Mouse (Mus musculus): ENCODE measurements around the gene Igf2bp3.
A peak's percentile ranks its signal among the peaks of the same experiment; 100 is the strongest.
"Not testable (repeated sequence)": the region's sequence is repeated elsewhere in the genome, so short reads cannot be mapped to it uniquely, and the experiment has no call there.

Igf2bp3 gene

DNA sequence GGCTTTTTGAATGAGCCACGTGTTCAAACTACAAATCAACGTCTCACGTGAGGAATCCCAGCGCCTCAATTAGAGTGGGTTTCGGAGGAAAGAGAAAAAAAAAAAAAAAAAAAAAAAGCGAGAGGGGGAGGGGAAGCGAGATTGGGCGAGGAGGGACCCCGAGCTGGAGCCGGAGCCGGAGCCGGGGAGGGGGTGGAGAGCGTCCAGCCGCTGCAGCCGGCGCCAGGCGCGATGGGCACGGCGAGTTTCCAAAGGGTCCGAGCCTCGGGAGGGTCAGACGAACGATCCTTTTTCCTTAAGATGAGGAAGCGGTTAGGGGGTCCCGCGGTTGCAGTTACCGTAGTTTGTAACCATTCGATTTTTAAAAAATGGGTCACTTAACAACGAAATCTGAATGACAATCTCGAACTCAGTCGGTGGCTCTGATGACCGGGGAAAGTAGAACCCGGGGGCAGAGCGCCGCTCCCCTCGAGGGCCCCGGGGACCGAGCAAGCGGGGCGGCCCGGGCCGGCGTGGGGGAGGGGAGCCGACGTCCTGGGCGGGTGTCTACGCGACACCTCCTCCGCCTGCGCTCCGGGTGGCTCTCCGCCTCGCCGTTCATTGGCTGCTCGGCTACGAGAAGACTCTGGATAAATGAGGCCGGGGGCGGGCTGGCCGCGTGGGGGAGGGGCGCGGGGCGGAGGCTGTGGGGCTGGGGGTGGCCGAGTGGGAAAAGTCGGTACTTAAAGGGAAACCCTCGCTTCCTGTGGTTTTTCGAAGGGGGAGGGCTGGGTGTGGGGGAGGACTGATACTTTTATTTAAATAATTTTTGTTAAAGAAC lies at the start of gene Igf2bp3:
Gene Igf2bp3, minus strand, starts transcription at position 30 of the 820 bp plus-strand sequence.
- DNase-seq (ENCODE audit: low spot score): peak; percentile 93

DNA sequence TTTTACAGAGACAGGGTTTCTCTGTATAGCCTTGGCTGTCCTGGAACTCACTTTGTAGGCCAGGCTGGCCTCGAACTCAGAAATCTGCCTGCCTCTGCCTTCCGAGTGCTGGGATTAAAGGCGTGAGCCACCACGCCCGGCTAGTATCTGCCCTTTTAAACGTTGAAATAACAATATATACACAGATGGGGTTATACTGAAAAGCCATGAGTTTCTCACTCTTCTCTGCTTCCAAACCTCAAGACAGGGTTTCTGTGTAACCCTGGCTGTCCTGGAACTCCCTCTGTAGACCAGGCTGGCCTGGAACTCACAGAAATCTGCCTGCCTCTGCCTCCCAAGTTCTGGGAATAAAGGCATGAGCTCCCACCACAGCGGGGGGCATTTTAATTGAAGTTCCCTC lies 49.7 kb upstream of the Igf2bp3 start:
- DNase-seq (ENCODE audit: low spot score): not testable (repeated sequence)

GRCm38 (mm10) chr6:49263847-49264243 lies 49.1 kb upstream of the Igf2bp3 start, which contains the start of gene Tra2a:
Gene Tra2a (minus strand): TSS chr6:49264033.
- DNase-seq (ENCODE audit: low spot score): peak; percentile 98

- DNase-seq (ENCODE audit: low spot score): peak; percentile 67
These were observed 48.5 kb upstream of the Igf2bp3 start for GRCm38 (mm10) chr6:49263081-49263846.

- peak; percentile 49 for DNase-seq (ENCODE audit: low spot score)
These were observed 47.7 kb upstream of the Igf2bp3 start for GRCm38 (mm10) chr6:49262421-49262820.

DNA sequence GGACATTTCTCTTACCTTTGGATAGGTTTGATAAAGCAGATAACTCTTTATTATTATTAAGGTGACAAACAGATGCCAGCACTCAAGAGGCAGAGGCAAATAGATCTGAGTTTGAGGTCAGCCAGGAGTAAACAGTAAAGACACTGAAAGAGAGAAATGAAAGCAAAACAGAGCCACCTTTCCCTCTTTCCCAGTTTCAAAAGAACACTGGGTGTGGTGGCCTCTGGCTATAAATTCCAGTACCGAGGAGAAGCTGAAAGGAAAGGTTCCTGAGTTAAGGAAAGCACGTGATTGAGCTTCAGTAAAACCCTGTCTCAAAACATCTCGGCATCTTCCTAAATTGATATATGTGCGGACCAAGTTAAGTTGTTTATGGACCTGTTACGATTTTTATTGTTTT lies 45.0 kb upstream of the Igf2bp3 start:
- DNase-seq (ENCODE audit: low spot score): no peak

GRCm38 (mm10) chr6:49257880-49258279 lies 43.1 kb upstream of the Igf2bp3 start:
- DNase-seq (ENCODE audit: low spot score): no peak

DNA sequence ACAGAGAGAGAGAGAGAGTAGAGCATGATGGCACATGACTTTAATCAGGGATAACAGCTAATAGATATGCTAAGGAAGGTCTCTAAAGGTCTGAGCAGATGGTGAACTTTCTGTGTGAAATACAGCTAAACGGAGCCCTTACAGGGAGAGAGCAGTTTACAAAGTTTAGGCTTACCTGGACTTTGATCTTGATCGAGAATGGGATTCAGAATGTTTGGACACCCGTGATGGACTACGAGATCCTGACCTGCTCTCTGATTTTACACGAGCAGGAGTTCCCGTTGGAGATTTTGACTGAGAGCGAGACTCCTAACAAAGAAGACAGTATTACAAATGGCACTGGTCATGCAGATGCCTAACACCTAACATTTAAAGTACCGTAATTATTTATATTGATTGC lies 37.5 kb upstream of the Igf2bp3 start:
- no peak for DNase-seq (ENCODE audit: low spot score)

- no peak for DNase-seq (ENCODE audit: low spot score)
These were observed 36.4 kb upstream of the Igf2bp3 start for GRCm38 (mm10) chr6:49251199-49251598.

- peak; percentile 59 for DNase-seq (ENCODE audit: low spot score)
These were observed 32.5 kb upstream of the Igf2bp3 start for GRCm38 (mm10) chr6:49247246-49247645.

DNA sequence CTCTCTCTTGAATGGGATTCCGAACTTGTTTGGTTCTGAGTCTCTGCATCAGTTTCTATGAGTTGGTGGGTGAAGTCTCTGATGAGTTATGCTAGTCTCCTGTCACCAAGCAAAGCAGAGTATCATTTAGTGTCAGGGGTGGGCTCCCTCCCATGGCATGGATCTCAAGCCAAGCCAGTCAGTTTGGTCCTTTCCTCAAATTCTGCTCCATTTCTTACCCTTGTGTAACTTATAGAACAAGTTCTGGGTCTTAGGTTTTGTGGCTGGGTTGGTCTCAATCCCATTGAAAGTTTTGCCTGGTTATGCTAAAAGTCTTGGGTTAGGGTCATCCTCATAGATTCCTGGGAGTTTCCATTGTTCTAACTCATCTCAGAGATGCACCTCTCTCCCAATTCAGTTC lies 27.6 kb upstream of the Igf2bp3 start:
- no peak for DNase-seq (ENCODE audit: low spot score)

DNA sequence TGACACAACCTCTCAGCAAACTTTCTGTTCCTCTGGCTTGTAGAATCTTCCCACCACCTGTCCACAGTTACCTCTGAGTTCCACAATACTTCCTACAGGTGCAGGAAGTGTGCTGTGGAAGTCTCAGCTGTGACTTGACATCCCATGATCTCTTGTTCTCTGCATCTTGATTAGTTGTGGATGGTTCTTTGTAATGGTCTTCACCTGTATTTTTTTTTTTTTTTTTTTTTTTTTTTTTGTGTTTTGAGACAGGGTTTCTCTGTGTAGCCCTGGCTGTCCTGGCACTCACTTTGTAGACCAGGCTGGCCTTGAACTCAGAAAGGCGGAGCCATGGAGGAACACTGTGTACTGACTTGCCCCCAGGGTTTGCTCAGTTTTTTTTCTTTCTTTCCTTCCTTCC lies 26.8 kb upstream of the Igf2bp3 start:
- no peak for DNase-seq (ENCODE audit: low spot score)

DNA sequence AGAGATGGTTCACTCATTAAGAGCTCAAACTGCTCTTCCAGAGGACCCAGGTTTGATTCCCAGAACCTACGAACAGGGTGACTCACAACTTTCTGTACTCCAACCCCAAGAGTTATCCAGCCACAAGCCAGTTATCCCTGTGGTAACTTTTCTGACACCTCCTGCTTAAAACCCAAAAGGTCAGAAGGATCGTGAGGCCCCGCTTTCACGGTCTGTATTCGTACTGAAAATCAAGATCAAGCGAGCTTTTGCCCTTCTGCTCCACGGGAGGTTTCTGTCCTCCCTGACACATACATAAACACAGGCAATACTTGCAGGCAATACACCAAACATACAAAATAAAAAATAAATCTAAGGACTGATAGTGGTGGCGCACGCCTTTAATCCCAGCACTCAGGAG lies 21.6 kb upstream of the Igf2bp3 start:
- peak; percentile 100 for DNase-seq (ENCODE audit: low spot score)

- no peak for DNase-seq (ENCODE audit: low spot score)
These were observed 18.6 kb upstream of the Igf2bp3 start for GRCm38 (mm10) chr6:49233356-49233755.

DNA sequence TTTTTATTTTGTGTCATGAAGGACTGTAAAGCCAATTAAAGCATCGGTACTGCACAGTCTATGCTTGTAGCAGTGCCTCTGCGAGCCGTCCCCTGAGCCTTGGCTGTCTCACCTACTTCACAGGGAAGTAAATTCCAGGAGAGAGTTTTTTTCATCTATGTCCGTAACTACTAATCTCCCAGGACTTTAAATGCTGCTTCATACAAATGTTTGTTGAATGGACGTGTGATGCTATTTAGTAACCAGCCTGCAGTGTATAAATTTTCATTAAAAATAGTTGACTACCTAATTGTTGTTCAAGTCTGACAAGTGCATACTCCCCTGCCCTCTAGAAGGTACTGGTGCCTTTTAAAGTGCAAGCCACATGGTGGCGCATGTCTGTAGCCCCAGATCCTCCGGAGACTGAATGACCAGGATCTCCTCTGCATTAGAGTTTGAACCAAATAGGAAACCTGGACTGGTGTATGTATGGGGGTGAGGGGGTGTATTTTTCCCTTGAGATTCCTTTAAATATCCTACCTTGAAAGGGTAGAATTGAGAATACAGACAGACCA lies 13.4 kb upstream of the Igf2bp3 start:
- peak; percentile 67 for DNase-seq (ENCODE audit: low spot score)

DNA sequence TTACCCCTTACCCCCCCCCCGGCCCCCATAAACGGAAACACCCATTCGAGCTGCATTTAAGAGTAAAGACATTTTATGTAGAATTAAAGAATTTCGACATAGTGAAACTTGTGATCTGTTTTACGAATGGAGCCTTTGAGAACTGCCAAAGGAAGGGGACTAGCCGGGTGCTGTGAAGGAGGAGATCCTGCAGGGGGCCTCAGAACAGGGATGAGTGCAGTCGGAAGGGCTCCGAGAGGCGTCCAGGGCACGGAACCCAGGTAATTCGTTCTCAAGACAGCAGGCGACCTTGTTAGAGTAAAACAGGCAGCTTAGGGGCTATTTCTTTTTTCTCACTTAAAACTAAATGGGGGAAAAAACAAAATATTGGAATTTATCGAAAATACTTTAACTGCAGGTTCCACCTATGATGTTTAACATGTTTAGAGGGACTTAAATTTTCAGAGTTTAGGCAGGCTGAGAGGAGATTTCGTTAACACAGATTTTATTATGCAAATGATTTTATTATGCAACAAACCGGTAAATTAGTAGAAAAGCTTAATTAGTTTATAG lies 12.5 kb upstream of the Igf2bp3 start:
- no peak for DNase-seq (ENCODE audit: low spot score)

DNA sequence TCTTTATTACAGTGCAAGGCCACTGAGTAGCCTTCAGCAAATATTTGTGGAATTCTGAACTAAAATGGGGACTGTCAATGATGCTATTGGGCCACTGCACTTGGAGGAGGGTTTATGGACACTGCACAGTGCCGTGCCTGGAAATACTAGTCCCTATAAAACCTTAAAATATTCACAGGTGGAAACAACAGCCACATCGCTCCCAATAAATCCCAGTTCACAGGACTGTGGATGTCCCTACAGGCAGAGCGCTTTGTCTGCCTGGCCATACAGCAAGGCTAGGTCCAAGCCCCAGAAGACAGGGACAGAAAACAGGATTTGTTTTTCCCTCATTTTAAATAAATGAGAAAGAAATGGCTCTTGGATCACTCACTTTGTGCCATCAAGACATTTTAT lies 11.0 kb upstream of the Igf2bp3 start:
- no peak for DNase-seq (ENCODE audit: low spot score)

- no peak for DNase-seq (ENCODE audit: low spot score)
These were observed 10.4 kb upstream of the Igf2bp3 start for GRCm38 (mm10) chr6:49224923-49225727.

DNA sequence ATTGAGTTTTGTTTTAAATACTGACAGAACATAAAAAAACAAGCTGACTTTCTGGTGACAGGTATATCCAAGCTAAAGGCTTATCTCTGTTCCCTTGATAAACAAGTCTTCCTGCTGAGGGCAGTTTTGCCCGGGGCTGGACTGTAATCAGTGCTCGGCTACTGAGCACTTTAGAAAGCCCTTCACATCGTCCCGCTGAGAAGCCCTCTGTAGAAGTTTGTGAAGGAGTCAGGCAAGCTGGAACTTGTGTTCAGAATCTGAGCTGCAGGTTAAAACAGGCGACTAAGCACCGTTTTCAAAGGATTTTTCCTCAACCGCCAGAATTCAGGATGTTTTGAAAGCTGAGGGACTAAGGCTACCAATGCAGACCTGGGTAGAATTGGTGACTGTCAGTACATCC lies 7.1 kb upstream of the Igf2bp3 start:
- DNase-seq (ENCODE audit: low spot score): no peak

DNA sequence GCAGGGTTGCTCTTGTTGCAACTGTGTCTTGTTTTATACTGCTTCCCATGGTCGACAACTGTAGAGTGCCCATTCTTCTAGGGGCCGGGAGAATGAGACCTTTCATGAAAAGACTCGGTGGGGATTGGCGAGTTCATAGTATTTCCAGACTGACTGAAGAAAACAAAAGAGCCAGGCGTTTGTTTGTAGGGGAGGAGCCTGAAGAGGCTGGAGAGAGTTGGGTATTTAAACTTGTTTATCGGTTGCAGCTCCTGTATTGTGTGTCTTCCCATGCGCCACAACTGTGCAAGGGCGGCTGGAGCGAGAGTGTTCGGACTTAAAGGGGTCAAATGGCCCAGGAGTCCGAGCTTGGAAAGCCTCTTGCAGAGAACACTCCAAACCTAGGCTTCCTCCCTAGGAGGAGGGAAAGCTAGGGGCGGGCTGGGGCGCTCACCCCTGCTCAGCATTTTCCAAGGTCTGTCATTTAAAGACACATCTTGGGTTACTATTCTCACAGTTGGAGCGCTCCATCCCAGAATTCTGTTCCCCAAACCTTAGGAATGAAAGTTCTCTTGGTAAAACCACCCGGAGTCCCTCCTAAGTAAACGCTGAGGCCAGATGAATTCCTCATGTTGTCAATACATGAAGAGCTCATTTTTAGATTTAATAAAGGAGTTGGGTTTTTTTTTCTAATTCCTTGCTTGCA lies 5.3 kb upstream of the Igf2bp3 start:
- DNase-seq (ENCODE audit: low spot score): no peak

GRCm38 (mm10) chr6:49219001-49219560 lies 4.3 kb upstream of the Igf2bp3 start:
- DNase-seq (ENCODE audit: low spot score): peak; percentile 46

Data from adipocyte (in vitro differentiated cells).